Mouse (Mus musculus): Measurements from ENCODE around the gene Cdcp1.
A peak's percentile ranks its signal among the peaks of the same experiment; 100 is the strongest.

The Cdcp1 gene

DNA sequence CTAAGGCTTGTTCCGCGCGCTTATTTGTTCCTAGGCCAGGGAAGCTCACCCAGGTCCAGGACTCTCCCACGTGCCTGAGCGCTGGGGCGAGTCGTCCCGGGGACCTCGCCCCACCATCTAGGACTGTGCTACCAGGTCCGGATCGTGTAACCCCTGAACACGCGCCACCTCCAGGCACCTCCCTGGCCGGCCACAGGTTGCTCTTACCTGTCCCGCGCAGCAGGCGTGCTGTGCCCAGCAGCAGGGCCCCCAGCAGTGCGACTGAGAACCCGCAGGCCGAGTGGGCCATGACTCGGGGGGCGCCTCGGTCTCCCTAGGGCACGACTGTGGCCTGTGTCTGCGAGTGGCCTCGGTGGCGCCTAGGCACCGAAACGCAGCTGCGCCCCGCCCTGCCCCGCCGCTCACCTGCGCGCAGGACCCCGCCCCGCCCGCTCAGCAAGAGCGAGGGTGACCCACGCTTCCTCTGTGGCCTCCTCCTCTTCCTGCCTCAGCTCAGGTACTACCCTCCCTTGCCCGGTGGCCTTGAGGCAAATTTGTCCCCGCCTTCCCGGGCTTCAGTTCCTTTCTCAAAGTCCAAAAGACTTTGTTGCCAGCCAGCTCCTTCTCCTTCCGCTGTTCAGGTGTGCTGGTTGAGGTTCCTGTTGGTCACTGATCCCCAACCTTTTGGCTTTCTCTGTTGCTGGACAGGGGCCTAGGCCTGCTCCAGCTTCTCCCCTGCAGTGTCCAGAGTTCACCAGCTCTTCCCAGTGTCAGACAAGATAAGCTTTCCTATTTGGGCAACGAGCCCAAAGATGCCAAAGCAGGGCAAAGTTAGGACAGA is at the start of gene Cdcp1:
TSS of gene Cdcp1 (minus strand) at position 418 of the 820 bp plus-strand sequence.
- no peak for DNase-seq

DNA sequence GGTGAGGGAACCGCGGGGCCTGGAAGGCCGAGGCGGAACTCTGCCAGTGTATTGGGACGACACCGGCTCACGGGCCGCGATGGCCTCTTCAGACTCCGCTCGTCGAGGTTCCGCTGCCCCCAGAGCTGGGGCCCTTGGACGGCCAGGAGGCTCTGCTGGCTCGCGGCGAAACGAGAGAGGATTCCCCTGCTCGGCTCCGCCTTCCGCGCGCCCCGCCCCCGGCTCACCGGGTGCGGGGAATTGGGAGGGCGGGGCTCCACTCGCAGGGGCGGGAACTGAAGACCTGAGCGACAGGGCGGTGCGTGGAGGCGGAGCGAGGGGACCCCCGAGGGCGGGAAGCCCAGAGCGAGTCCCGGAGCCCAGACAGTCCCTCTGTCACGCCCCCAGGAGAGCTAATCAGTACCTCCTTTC is 44.8 kb upstream of the Cdcp1 start, which contains the start of gene Tmem158:
TSS of gene Tmem158 (minus strand) at position 154 of the 411 bp plus-strand sequence.
- DNase-seq = peak; percentile 64

DNA sequence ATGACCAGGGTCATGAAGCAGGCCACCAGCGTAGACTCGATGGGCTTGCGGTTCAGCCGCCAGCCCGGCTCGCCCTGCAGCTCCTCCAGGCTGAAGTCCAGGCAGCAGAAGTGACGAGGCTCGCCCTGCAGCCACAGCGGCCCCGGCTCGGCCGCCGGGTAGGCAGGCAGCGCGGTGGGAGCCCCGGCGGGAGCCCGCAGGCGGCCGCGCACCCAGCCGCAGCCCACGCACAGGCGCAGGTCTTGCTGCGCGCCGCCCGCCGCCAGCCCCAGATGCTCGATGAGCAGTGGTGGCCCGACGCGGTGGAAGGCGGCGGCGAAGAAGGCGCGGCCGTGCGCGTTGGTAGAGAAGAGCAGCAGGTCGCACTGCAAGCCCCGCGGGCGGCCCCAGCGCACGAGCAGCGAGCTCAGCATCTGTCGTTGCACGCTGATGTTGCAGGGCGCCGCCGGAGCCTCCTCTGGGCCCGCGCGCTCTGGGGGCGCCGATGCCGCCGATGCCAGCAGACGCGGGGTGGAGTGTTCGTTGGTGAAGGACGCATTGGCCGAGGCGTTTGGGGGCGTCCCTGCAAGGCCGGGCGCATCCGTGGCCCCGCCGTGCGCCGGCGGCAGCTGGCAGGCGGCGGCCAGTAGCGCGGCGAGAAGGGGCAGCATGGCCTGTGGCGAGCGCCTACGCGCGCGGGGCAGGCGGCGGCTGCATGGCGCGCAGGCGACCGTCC is 44.2 kb upstream of the Cdcp1 start:
- no peak for DNase-seq

DNA sequence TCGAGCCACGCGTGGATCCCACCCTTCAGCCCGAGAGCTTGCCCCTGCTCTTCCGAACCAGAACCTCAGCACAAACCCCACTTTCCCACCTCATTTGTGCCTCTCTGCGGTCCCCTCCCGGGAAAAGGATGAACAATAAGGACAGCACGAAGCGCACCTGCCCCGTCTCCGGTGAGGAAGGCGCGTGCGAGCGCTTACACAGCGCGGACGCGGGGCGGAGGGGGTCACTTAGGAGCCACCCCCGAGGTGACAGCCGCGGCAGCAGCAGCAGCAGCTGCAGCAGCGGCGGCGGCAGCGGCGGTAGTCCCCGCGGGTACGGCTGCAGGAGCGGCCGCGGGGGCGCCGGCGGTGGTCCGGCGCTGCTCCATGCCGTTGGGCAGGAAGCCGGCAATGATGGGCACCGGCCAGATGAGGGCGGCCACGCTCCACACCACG is 43.6 kb upstream of the Cdcp1 start:
- peak; percentile 72 for DNase-seq

DNA sequence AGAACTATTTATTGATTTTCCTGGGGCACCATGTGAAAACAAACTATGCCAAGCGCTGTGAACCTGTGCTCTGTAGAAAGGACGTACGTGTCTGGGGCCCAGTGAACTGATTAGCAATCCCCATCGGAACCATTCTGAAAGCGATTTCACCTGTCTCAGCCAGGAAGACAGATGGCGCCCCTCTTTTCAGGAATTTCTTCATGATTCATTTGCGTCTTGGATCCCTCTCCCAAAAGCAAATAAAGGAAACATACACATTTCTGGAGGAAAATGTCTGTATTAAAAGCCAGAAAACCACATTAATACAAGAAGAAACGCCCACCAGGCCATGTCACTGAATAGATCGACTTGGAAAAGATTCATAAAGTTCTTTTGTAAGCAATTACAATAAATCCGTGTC is 43.0 kb upstream of the Cdcp1 start:
- DNase-seq = no peak

DNA sequence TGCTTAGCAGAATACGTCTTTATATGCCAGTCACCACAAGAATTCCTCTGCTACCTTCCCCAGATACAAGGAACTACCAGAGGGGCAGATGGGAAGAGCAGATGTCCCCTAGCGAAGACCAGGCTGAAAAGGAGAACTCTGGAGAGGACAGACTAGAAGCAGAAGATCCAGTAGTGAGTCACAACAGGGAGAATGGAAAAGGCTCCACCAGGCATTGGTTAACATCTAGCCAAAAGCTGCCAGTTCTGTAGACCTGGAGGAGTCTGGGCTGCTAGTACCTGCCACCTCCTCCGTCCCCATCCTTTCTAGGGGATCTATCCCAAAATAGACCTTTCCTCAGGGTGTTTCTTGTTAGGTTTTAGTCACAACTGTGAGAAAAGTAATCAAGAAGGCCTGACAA is 39.9 kb upstream of the Cdcp1 start:
- DNase-seq = no peak

DNA sequence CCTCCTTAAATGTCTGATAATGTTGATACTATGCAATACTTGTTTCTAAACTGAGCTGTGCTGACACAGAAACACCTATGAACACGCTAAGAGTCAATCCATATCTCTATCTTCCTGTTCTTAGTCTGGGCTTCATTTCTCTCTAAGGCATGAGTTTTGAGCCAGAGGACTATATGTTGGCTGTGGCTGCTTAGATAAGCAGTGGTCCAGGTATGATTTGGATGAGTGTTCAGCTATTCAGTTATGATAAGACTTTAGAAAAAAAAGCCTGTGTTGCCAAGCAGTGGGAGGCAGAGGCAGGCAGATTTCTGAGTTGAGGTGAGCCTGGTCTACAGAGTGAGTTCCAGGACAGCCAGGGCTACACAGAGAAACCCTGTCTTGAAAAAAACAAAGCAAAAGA is 32.2 kb upstream of the Cdcp1 start:
- no peak for DNase-seq

DNA sequence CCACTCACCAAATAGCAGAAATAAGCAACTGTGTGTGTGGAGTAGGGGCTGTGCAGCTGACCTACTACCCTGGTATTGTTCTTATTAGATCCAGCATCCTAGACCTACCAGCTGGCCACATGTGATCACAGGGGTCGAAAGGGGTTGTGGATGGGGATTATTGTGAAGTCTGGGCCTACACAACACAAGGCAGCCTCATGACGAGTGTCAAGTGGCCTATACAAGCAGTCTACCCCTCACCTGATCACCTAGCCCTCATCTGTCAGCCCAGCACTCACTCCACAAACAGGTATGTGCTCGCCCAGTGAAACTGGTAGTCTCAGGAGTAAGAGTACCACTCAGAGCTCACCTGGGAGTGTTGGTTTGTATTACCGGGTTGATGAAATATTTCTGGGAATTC is 29.3 kb upstream of the Cdcp1 start:
- no peak for DNase-seq

DNA sequence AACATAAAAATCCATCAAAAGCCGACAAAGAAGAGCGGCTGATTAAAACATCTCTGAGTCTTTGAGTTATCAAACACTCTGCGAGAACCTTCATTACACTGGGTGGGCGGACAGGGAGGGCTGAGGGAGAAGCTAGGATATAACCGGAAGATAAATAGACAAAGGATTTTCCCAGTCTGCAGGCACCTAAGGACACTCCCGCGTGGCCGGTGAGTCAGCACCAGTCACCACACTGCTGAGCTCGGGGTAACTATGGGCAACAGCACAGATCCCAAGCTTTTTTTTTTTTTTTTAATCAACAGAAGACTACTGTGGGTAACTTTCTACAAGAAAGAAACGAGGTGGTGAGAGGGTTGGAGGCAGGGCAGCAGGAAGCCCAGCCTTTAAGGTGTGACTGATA is 28.1 kb upstream of the Cdcp1 start:
- DNase-seq = no peak

DNA sequence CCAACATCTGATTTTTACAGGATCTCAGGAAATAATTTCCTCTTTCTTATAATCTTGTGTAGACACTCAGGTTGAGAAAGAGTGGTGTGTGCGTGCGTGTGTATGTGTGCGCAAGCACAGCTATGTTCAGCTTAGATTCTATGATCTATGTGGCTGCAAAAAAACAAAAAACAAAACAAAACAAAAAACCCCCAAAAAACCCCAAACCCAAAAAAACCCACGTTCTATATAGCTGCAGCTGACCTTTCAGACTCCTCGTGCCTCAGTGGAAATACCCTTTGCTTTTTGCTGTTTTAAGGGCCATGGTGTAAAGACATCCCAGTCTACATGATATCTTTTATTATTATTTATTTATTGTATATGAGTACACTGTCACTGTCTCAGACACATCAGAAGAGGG is 25.4 kb upstream of the Cdcp1 start:
- DNase-seq = no peak

DNA sequence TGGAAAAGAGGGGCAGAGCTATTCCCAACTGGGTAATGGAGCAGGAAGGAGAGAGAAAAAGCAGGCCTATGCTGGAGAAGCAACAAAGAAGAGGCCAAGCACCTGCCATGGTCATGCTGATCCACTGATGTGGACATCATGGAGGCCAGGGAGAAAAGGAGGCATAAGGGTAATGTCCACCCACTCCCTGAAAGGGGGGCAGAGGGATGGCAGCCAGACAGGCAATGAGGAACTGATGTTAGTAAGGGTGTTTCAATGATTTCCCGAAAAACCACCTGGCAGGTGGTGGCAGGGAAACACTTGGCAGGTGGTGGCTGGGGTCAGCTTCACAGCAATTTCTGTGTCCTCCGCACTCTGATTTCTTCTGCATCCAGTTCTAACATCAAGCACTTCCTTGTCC is 24.9 kb upstream of the Cdcp1 start:
- DNase-seq = no peak

DNA sequence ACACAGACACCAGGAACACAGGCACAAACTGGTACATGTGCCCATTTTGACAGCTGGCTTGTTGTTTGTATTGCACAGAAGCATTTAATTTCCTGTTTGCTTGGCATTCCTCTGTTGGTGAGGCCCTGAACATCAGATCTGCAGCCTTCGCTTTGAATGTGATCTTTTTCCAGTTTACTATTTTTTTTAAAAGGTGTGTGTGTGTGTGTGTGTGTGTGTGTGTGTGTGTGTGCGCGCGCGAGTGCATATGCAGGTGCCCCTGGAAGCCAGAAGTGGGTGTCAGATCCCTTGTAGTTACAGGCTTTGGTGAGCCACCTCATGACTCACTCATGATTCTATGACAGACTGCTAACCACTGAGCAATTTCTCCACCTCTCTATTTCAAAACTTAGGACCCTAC is 24.4 kb upstream of the Cdcp1 start:
- DNase-seq = no peak

DNA sequence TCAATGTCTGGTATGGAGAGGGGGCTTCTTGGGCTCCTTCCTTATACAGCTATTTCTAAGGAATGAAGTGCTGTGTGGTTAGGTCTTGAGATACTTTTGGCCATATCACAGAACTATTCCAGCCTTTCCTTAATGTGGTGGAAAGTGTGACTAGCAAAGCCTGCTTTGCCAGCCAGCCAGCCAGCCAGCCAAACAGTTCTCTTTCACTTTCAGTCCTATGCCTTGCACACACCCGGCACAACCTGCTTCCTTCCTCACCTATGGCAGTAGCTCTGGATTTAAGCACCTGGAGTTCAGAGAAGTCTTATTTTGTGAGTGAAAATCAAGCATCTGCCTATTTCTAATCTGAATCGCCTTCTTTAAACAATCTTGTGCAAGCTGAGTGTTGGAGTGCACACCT is 23.8 kb upstream of the Cdcp1 start:
- no peak for DNase-seq

DNA sequence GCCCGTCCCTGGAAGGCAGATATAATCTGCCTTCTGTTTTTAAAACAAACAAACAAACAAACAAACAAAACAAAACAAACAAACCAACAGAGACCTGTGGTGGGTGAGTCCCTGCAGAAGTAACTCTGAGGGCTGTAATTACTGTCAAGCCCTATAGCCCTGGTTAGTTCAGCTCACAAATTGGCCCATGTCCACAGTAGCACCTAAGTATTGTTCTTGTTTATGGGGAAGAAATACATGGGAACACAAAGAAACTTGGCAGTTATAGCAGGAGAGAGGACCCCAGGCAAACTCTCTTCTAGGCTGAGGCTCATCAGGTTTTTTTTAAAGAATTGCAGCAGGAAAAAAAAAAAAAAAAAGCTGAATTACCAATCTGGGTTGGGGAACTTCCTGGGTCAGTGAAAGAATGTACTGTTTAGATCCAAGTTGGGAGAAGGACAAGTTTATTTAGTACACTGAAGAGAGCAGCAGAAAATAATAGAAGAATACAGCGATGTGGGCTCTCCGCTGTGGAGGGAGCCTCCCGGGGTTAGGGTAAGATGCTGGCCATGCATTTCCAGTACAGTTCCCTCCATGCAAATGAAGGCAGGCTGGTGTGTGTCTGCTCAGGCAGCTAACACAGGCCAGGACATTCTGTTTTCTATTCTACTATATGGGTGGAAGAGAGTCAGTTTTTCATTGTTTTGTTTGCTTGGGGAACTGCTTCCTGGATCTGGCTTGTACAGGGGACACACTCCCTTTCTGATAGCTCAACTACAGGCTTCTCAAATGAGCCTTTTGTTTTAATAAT is 22.6 kb upstream of the Cdcp1 start:
- DNase-seq = no peak

DNA sequence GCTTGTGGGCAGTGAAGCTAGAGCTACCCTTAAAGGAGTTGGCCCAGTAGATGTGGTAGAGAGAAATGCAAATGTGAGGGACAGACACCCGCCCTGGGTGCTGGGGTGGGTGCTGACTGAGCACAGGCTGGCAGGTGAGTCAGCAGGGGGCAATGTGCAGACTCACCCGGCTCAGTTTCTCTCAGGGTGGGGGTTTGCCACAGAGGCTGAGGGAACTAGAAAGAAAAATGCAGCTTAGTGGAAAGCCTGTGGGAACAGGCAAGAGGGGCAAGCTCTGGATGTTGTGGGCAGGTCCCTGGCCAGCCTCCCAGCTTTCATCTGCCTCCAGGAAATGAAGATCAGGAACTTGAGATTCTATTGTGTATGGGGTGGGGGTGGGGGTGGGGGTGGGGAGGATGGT is 21.9 kb upstream of the Cdcp1 start:
- DNase-seq = no peak

DNA sequence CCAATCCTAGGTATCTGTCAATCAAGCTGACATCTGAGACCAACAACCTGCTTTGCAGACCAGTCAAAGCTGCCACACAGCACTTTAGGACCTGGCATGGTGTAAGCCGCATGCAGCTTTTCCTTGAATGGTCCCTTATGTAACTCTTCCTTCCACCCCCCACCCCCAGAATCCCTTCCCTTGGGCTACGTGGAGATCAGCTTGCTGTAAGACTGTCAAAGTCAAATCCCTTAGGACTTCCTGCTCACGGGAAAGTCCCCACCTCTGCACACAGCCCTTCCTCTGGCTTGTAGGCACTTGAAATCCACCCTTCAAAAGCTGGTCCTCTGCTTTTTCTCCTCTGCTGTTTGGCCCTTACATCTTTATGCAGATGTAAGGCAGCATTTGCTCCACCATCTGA is 19.8 kb upstream of the Cdcp1 start:
- DNase-seq = no peak

DNA sequence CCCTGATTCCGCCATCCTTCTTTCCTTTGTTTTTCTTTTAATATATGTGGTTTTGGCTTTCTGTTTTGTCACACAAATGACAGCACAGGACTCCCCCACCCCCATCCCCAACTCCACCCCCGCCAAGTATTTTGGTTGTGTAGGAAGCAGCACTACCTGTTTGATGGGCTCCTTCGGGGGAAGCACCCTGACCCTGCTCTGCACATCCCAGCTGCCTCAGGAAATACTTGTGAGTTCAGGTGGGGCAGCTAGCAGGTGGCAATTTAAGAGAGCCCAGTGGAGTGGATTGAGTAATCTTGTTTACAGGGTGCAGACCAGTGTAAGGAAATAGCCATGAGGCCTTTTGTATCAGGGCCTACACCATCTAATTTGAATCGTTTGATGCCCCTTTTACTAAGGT is 14.0 kb upstream of the Cdcp1 start:
- DNase-seq = no peak

DNA sequence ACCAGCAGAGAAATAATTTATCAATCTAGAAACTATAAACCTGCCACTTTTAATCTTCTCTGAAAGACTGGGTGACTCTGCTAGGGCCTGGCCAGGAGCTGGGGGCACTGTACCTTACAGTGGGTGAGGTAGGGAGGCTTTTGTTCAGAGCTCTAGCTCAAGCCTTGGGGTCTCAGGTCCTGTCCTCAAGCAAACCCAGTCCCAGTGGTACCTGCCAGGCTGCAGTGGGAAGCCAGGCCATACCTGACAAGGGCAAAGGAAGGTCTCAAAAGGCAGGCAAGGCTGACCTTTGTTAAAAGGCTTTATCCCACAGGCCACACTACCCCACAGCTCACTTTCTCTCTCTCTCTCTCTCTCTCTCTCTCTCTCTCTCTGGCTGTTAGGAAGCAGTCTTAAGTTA is 12.8 kb upstream of the Cdcp1 start:
- no peak for DNase-seq

DNA sequence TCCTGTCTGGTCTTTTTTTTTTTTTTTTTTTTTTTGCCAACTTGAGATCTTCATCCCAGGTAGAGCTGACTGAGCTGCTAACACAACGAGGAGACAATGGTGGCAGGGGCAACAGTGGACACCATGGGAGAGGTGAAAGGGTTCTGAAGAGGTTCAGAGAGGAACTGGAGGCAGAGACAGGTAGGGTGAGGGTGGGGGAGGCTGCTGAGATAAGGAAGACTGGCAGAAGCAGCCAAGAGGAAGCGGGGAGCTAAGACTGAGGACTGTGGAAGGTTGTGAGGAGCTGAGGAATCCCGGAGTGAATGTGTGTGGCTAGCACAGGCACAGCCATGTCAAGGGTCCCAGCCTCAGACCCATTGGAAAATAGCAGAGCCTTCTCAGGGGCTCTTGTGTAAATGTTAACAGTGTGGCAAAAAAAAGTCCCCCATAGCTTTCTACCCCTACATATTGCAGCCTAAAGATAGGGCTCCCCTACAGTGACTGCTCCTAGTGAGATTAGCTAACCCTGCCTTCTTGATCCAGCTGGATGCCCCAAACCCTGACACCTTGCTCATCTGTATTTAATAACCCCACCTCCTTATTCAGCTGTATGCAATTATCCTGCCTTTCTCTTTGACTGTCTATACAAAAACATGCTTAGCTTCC is 11.4 kb upstream of the Cdcp1 start:
- DNase-seq = no peak

DNA sequence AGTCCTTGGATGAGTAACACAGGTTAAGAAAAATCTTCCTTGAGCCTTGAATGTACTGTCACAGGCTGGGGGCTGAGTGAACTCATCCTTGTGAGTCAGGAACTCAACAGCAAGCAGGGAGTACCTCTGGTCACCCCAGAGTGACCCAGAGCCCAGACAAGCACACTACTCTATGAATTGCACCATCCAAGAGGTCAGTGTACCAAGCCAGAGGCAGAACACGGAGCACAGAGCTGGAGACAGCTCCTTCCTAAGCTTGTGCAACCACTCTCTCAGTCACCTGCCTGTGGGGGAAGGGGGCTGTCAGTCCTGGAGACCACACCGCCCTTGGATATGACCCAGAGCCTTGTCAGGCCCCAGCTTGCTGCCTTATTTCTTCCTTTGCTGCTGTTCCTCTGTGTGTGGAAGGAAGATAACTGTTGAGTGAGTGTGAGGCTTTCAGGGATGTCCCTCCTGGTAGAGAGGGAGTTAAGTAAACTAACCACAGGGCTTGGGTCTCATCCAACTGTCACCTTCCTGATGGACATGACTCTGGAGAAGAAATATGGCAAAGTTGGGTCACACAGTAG is 9.1 kb upstream of the Cdcp1 start:
- no peak for DNase-seq

DNA sequence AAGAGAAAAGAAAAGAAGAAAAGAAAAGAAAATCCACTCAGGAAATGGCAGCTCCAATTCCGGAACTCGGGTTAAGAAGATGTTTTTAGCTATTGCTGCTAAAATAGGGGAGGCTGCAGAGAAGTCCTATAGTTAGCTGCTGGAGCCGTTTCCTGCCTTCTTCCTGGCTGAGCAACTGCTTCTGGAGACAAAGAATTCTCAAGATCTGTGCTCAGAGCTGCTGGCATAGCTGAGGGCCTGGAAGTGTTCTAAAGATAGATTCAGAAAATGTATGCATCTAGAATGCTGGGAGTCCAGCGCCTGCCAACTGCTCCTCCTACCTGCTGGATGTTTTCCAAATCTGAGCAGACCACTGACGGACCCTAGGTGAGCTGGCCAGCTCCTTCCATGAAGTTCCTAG is 4.0 kb upstream of the Cdcp1 start:
- no peak for DNase-seq

DNA sequence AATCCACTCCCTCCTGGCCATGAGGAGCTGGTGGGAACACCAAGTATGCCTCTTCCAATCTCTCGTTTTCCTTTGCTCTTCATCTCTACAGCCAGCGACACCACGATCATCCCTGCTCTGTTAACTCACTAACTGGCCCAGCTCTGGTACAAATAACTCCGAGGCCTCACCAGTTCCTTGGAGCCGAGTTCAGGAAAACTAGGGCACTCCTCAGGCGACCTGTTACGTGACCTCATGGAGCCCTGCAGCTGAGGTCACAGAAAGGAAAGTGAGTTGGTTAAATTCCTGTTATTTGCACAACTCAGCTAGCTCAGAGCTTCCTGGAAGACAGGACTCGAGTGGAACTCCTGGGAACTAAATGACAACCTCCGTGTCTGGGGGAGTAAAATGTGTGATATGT is 2.5 kb downstream of the Cdcp1 start:
- DNase-seq = no peak

DNA sequence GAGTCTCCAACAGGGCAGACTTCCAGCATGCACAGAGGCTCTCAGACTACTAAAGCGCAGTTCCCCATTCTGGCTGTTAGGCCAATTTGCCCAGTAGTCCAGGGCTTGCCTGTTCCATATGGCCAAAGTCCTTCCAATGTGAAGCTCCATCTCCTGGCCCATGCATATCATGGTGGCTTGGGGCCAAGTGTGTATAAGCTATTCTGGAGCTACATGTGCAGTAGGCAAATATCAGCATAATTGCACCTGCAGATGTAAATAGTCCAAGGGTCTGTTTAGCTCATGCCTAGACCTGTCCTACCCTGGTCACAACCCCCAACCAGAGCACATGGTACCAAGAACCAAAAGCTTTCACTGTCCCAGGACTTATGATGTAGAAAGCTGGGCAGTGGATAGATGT is 7.9 kb downstream of the Cdcp1 start:
- DNase-seq = no peak

Data from cerebellum, adult 11 months (tissue).